Mouse (Mus musculus): ENCODE results near the gene 4930550C14Rik. TPM values are rescaled to one million over a fixed set of nuclear protein-coding genes. Genes with fewer than 3 reads are reported as not detected.

Gene 4930550C14Rik
- total RNA-seq (2021): under 1 TPM; 0.43 to 0.57 TPM

DNA sequence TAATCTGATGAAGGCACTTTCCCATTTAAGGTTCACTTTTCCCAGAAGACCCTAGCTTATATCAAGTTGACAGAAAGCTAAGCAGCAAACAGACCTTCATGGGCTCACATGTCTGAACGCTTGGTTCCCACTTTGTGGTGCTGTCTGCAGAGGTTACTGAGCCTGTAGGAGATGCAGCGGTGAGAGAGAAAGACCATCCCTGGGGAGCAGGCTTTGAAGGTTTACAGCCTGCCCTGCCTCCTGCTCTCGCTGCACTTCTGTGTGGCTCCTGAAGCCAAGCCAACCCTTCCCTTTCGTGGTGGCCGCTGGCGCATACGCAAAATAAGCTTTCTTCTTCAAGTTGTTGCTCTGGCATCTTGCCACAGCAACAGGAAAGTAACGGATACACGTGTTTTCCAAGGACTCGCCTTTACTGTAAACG, at the start of gene 4930550C14Rik:
Gene 4930550C14Rik (plus strand): TSS at position 35 of the 421 bp plus-strand sequence.
- intact Hi-C loops (cut with DNase I): no loop called here

GRCm38 (mm10) chr9:53353161-53353560, 49.0 kb upstream of the 4930550C14Rik start:
- intact Hi-C loops (cut with DNase I): no loop called here
- no peak for DNase-seq (ENCODE audit: extremely low spot score in 1 of 2, low spot score in 2 of 2)

More for the DNA sequence above, at the start of gene 4930550C14Rik:
- DNase-seq (ENCODE audit: extremely low spot score in 1 of 2, low spot score in 2 of 2): peak in 1 of 2 experiments; percentile 86

DNA sequence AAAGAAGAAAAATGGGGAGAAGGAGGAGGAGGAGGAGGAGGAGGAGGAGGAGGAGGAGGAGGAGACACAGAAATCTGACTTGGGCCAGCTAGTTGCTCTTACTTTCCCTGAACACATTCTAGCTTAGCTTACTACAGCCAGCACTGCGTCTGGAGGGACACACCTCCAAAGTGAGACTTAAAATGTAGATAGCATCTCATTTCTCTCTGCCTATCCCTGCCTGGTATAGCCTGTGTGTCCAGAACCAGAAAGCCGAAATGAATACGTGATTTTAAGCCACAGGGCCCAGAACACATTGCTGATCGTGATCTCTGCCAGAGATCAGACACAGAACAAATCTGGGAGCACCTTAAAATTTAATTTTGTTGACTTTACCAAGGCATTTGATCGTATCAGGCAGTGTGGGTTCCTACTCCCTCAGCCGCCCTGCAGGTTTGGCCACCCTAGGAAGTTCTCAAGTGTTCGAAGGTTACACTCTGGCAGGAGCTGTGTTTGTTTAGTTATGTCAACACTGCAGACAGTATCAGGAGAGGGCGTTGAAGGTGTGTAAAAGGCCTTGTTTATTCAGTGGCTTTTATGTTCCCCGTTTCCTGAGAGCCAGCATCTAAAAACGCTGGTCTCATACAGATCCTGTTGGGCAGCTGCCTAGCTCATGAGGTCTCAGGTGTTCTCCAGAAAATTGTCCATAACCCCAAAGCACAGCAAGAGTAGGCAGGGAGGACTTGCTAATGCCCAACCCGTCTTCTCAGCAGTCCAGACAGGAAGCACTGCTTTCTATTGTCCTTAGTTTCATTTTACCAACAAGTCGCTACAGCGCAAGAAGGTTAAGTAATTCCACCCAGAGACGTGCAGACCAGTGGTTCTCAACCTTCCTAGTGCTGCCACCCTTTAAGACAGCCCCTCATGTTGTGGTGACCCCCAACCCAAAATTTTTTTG, 45.6 kb upstream of the 4930550C14Rik start:
- intact Hi-C loops (cut with DNase I): no loop called here
- DNase-seq (ENCODE audit: extremely low spot score in 1 of 2, low spot score in 2 of 2): no peak

GRCm38 (mm10) chr9:53371339-53371738, 30.8 kb upstream of the 4930550C14Rik start:
- intact Hi-C loops (cut with DNase I): no loop called here
- no peak for DNase-seq (ENCODE audit: extremely low spot score in 1 of 2, low spot score in 2 of 2)

DNA sequence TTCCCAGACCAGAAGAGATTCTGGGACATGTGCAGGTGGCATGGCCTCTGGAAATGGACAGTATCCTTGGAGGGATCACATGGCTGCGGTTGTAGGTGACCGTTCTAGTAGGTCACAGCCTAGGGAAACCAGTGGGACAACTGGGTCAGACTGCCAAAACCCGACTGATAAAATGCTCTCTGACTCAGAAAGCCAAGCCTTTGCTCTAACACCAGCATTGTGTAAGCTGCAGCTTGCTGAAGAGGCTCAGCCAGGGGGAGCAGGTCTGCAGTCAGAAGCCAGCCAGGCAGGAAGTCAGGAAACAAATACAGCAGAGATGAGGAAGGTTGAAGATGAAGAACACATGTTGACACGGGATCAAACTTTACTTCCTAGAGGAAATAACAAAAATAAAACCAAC, 26.2 kb upstream of the 4930550C14Rik start:
- intact Hi-C loops (cut with DNase I): no loop called here
- no peak for DNase-seq (ENCODE audit: extremely low spot score in 1 of 2, low spot score in 2 of 2)

- no peak for DNase-seq (ENCODE audit: extremely low spot score in 1 of 2, low spot score in 2 of 2)
- intact Hi-C loops (cut with DNase I): no loop called here
Observed at GRCm38 (mm10) chr9:53376820-53377219, 25.3 kb upstream of the 4930550C14Rik start.

- DNase-seq (ENCODE audit: extremely low spot score in 1 of 2, low spot score in 2 of 2): no peak
- intact Hi-C loops (cut with DNase I): no loop called here
Observed at GRCm38 (mm10) chr9:53377597-53377996, 24.5 kb upstream of the 4930550C14Rik start.

DNA sequence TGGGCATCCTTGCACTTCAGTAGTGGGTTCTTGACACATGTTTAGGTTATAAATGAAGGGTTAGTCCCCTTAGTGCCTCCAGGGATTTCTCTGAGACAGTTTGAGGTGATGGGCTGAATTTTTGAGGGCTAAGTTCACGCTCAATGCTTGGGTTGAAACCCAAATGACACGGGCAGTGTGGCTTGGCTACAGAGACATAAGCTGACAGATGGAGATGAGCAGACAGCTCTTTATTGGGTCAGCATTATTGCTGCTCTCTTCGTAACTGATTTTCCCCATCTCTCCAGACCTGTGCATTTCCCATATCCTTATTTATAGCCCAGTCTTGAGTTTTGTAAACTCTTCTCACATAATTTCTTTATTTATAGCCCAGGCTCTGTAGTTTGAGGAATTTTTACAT, 24.0 kb upstream of the 4930550C14Rik start:
- intact Hi-C loops (cut with DNase I): no loop called here
- no peak for DNase-seq (ENCODE audit: extremely low spot score in 1 of 2, low spot score in 2 of 2)

- intact Hi-C loops (cut with DNase I): no loop called here
- no peak for DNase-seq (ENCODE audit: extremely low spot score in 1 of 2, low spot score in 2 of 2)
Observed at GRCm38 (mm10) chr9:53380595-53380994, 21.5 kb upstream of the 4930550C14Rik start.

GRCm38 (mm10) chr9:53381113-53381615, 21.0 kb upstream of the 4930550C14Rik start:
- DNase-seq (ENCODE audit: extremely low spot score in 1 of 2, low spot score in 2 of 2): no peak
- intact Hi-C loops (cut with DNase I): no loop called here

DNA sequence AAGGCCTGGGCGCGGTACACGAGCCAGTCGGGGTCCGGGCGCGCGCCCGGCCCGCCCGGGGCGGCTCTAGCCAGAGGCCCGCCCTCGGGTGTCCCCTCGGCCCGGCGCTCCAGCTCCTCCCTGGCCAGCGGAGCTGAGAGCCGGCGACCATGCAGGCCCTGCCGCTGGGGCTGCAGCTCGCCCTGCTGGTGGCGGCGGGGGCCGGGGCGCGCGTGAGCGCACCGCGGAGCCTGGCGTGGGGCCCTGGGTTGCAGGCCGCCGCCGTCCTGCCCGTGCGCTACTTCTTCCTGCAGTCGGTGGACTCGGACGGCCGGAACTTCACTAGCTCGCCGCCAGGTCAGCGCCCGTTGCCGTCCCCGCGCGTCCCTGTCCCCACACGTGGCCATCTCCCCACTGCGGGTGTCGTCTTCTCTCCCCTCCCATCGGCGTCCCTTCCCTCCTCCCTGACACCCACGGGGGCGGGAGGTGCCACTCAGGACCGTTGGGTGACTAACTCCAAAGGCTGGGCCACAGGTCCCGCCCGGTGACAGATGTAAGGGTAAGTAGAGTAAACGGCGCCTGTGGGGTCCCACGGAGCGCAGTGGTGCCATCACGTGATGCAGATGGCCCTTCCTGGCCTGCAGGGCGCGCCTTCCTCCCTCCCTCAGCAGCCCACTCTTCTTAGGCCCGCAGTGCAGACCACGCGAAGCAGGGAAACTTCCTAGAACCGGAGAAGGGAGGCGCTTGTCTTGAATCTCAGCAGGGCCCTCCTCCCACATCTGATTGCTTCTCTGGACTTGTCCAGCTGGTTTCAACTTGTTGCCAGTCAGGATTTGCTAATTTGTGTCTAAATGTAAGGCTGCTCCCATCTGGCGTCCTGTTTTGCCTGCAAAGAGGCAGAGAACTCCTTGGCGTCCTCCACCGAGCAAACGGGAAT, 17.9 kb upstream of the 4930550C14Rik start, which contains the start of gene Kdelc2:
Gene Kdelc2 (plus strand): TSS at position 75 of the 916 bp plus-strand sequence.
- peak; percentile 87 to 89 for DNase-seq (ENCODE audit: extremely low spot score in 1 of 2, low spot score in 2 of 2)
- intact Hi-C loops (cut with DNase I): no loop called here

DNA sequence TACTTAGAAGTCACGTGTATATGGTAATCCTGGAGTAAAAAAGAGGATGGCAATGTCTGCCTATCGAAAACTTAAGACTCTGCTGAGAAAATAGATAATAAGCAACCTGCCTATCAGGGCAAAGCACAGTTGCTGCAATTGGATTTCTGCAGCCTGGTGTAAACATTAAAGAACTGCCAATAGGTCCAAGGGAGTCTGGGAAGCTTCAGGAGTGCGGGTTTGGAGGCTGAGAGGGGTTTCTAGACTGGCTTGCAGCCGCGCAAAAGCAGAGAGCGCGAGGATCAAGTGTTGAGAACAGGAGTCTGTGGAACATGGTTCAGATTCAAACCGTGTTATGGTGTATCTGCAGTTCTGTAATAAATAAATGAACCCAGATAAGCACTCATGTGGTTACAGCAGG, 17.3 kb upstream of the 4930550C14Rik start:
- peak in 1 of 2 experiments; percentile 30 for DNase-seq (ENCODE audit: extremely low spot score in 1 of 2, low spot score in 2 of 2)
- intact Hi-C loops (cut with DNase I): no loop called here

DNA sequence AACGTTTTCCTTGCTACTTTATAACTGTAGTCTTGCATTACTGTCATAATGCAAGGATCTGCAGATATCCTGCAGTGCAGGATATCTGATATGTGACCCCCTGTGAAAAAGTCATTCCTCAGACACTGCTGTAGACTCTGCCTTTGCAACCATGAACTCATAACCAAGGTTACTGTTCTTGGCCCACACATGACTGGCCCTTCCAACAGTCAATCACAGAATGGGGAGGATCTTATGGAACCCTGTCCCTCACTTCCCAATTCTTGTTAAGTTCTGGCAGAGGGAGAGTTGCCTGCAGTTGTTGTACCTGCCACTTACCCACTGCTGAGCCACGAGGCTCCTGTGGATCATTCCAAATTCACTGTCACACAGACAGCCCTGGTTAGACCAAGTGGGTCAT, 14.7 kb upstream of the 4930550C14Rik start:
- intact Hi-C loops (cut with DNase I): no loop called here
- DNase-seq (ENCODE audit: extremely low spot score in 1 of 2, low spot score in 2 of 2): no peak

GRCm38 (mm10) chr9:53389109-53389508, 13.0 kb upstream of the 4930550C14Rik start:
- no peak for DNase-seq (ENCODE audit: extremely low spot score in 1 of 2, low spot score in 2 of 2)
- intact Hi-C loops (cut with DNase I): no loop called here

DNA sequence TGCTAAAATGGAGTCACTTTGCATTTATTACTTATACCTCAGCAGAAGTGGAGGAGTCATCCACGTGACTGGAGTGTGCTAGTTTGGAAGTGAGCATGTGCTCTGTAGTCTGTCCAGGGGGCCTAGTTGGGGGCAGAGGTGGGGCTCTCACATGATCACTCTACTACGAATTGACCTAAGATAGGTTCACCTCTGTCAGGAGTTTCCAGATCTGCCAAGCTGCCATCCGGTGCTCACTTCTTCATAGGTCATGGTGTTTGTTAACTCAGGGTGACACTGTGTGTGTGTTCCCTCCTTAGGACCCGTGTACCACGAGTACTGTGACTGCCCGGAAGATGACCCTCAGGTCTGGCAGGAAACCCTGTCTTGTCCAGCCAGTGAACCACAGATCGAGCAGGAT, 12.0 kb upstream of the 4930550C14Rik start:
- intact Hi-C loops (cut with DNase I): no loop called here
- DNase-seq (ENCODE audit: extremely low spot score in 1 of 2, low spot score in 2 of 2): no peak

DNA sequence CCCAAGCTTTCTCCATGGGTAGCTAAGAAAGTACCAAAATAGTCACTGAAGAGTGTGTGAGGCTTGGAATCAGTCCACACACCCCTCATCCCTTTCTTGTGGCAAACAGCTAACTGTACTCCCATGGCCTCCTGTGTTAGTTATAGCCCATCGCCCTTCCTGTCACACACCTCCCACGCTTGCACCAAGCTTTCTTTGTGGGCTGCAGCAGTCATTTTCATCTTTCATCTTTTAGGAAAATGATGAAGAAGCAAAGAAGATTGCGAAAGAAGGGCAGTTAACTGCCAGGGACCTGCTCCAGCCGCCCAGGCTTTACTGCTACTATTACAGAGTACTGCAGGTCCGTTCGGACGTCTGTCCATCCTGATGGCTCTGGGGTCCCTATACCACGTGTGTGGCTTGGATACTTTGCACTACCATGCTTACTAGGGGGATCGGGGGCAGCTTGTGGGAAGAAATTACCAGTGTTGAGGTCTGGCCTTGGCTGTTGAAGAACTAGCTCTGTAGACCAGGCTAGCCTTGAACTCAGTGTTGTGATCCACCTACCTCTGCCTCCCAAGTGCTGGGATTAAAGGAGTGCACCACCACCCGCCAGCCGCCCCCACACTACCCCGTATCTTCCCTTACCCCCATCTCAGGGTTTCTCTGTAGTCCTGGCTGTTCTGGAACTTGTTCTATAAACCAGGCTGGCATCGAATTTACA, 4.3 kb upstream of the 4930550C14Rik start:
- DNase-seq (ENCODE audit: extremely low spot score in 1 of 2, low spot score in 2 of 2): no peak
- intact Hi-C loops (cut with DNase I): loop anchor here (2.0 kb wide), 1 partner anchor 143 kb away; no protein-coding TSS in a partner anchor

GRCm38 (mm10) chr9:53398388-53398700, 3.8 kb upstream of the 4930550C14Rik start:
- intact Hi-C loops (cut with DNase I): loop anchor here (2.0 kb wide), 1 partner anchor 144 kb away; no protein-coding TSS in a partner anchor
- peak in 1 of 2 experiments; percentile 65 for DNase-seq (ENCODE audit: extremely low spot score in 1 of 2, low spot score in 2 of 2)

- intact Hi-C loops (cut with DNase I): loop anchor here (2.0 kb wide), 1 partner anchor 145 kb away; no protein-coding TSS in a partner anchor
- DNase-seq (ENCODE audit: extremely low spot score in 1 of 2, low spot score in 2 of 2): no peak
Observed at GRCm38 (mm10) chr9:53399537-53399936, 2.6 kb upstream of the 4930550C14Rik start.
